Mouse (Mus musculus) heart, postnatal 10 days (tissue): ENCODE data around the gene Slc43a2. TPM values are rescaled to one million over a fixed set of nuclear protein-coding genes. Genes with fewer than 3 reads are reported as not detected.
A peak's percentile ranks its signal among the peaks of the same experiment; 100 is the strongest.

ENCODE experiments used
- DNase-seq, 2 experiments: peaks; one replicate each; pipeline ENCODE4 v3.0.0; 2021
- intact Hi-C: fragments of 180-260 bp; cut with DNase I; formaldehyde crosslinking; loops from one replicate; pipeline ENCODE4 v1.15.1; 2025
- total RNA-seq, 2 experiments: library from RNA; stranded (reverse); gene quantifications; 2 replicates each; pipeline ENCODE4 v1.2.3; 2021

Slc43a2 gene
- total RNA-seq, 2 experiments from 2014 or later: 14.2 to 17.3 TPM

GRCm38 (mm10) chr11:75525531-75526125, 5.9 kb upstream of the Slc43a2 start:
- DNase-seq: no peak
- intact Hi-C loops: no loop called here

GRCm38 (mm10) chr11:75526943-75527342, 4.6 kb upstream of the Slc43a2 start:
- intact Hi-C loops: no loop called here

GRCm38 (mm10) chr11:75529771-75530170, 1.7 kb upstream of the Slc43a2 start:
- intact Hi-C loops: loop anchor here (1.0 kb wide), 1 partner anchor 44 kb away; no protein-coding TSS in a partner anchor
- DNase-seq: no peak

More at GRCm38 (mm10) chr11:75526943-75527342, 4.6 kb upstream of the Slc43a2 start:
- no peak for DNase-seq

GRCm38 (mm10) chr11:75530325-75530724, 1.2 kb upstream of the Slc43a2 start:
- intact Hi-C loops: loop anchor here (1.0 kb wide), 1 partner anchor 43 kb away; no protein-coding TSS in a partner anchor
- peak; percentile 97 to 100 for DNase-seq

- intact Hi-C loops: loop anchor here (1.0 kb wide), 1 partner anchor 42 kb away; no protein-coding TSS in a partner anchor
- peak in 1 of 2 experiments; percentile 54 for DNase-seq
These were observed 585 bp upstream of the Slc43a2 start for GRCm38 (mm10) chr11:75530845-75531373.

GRCm38 (mm10) chr11:75532340-75533277, 1.1 kb downstream of the Slc43a2 start:
- intact Hi-C loops: no loop called here
- peak in 1 of 2 experiments; percentile 52 for DNase-seq

GRCm38 (mm10) chr11:75533314-75534015, 2.0 kb downstream of the Slc43a2 start:
- DNase-seq: no peak
- intact Hi-C loops: no loop called here

- intact Hi-C loops: no loop called here
- DNase-seq: no peak
These were observed 3.0 kb downstream of the Slc43a2 start for GRCm38 (mm10) chr11:75534286-75535033.

- DNase-seq: no peak
- intact Hi-C loops: no loop called here
These were observed 3.8 kb downstream of the Slc43a2 start for GRCm38 (mm10) chr11:75535106-75535795.

GRCm38 (mm10) chr11:75536255-75537024, 4.9 kb downstream of the Slc43a2 start:
- intact Hi-C loops: no loop called here

GRCm38 (mm10) chr11:75537025-75537414, 5.5 kb downstream of the Slc43a2 start:
- no peak for DNase-seq
- intact Hi-C loops: no loop called here

More at GRCm38 (mm10) chr11:75536255-75537024, 4.9 kb downstream of the Slc43a2 start:
- DNase-seq: no peak

GRCm38 (mm10) chr11:75537491-75538183, 6.1 kb downstream of the Slc43a2 start:
- DNase-seq: peak in 1 of 2 experiments; percentile 57
- intact Hi-C loops: no loop called here

- intact Hi-C loops: no loop called here
- no peak for DNase-seq
These were observed 6.9 kb downstream of the Slc43a2 start for GRCm38 (mm10) chr11:75538184-75538969.

GRCm38 (mm10) chr11:75538970-75539299, 7.4 kb downstream of the Slc43a2 start:
- intact Hi-C loops: no loop called here
- no peak for DNase-seq

- DNase-seq: no peak
These were observed 8.7 kb downstream of the Slc43a2 start for GRCm38 (mm10) chr11:75540209-75540608.

GRCm38 (mm10) chr11:75540710-75541581, 9.5 kb downstream of the Slc43a2 start:
- intact Hi-C loops: no loop called here
- no peak for DNase-seq

More at GRCm38 (mm10) chr11:75540209-75540608, 8.7 kb downstream of the Slc43a2 start:
- intact Hi-C loops: no loop called here
